Mouse (Mus musculus) C3H10T1/2 (cell line): ENCODE data around the gene Nek9. TPM values are rescaled to one million over a fixed set of nuclear protein-coding genes. Genes with fewer than 3 reads are reported as not detected.

ENCODE experiments used
- polyA plus RNA-seq, 2 experiments: library from polyadenylated mRNA; unstranded; fragments of >200 nt; fragmentation: generic; extraction: Trizol; gene quantifications; one replicate each; pipeline ENCODE4 v1.2.1; 2012; ENCODE audit warnings: missing spikeins in 2 of 2

Nek9 gene
- 10 to 100 TPM in 1 of 2 experiments, 1 to 10 TPM in 1; 3.6 to 43.4 TPM for polyA plus RNA-seq

DNA sequence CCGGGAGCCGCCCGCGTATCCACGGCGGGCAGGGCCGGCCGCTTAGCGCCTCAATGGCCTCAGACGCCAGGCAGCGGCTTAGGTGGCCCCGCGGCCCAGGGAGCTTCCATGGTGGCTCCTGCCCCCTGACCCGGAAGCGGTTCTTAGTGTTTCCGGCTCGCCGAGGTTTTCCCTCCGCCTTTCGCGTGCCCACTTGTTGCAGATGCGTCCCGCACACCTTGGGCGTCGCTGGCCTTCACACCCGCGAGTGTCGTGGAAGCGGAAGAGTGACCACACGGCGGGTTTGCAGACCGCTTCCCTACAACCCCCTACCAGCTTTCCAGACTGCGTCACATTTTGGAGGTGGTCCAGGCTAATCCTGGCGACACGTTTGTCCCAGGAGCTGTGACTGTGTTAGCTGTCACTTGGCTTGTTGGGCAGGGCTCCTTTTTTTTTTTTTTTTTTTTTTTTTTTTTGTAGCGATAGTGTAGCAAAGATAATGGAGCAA, at the start of gene Nek9:
TSS of gene Nek9 (minus strand) at position 120 of the 487 bp plus-strand sequence.

DNA sequence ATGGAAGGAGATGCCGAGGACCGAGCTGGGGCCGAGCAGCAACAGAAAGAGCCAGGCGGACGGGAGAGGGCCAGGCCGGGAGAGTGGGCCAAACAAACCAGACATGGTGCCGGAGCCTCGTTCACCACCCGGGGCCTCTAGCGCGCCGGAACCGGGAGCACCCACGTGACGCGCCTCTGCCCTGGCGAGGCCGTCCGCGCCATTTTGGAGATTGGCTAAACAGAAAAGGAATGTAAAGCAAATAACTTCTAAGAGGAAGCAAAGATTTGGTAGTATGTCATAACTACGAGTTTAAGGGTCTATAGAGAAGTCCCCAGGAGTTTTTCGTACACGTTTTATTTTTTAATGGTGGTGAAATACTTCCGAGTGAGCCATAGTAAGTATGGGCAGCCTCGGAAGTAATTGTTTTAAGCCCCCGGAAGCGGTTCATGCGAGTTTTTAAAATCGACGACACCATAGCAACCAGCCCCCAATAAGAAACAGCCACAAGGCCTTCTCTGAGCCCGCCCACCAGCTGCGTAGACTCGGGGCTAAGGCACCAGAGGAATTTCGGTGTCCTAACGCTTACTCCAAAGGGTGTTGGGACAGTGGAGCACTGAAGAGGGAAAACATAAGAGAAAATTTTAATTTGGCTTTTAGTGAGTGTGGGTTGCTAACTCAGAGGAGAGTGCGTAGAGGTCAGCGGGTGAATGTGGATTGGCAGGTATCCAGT, 35.6 kb upstream of the Nek9 start, which contains the start of gene Tmed10:
TSS of gene Tmed10 (minus strand) at position 287 of the 712 bp plus-strand sequence.

DNA sequence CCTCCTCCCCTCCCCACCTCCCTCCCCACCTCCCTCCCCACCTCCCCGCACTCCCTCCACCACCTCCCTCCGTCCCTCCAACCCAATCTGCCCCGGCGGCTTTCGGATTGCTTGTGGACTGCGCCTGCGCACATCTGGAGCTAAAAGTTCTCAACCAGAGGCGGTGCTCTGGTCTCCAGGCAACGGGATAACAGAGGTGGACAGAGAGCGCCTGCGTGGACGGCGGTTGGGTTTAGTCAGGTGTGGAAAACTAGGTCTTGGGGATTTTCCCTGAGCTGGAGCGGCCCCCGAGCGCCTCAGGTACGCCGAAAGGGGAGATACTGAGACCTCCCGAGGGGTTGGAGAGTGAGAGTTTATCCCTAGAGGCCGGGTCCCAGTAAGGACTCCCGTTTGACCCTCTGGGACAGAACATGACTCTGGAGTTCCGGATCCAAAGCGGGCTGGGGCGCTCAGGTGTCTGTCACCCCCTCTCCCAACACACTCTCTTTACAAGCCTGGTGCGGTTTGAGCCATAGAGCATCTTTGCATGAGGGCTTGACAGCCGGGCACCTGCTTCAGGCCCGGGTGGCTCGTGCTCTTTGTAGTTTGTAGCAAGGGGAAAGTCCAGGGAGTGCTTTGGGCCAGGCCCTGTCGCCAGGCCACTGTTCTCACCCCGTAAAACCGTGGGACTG, 50.5 kb downstream of the Nek9 start, which contains the start of gene Zc2hc1c:
TSS of gene Zc2hc1c (plus strand) at position 106 of the 671 bp plus-strand sequence.

DNA sequence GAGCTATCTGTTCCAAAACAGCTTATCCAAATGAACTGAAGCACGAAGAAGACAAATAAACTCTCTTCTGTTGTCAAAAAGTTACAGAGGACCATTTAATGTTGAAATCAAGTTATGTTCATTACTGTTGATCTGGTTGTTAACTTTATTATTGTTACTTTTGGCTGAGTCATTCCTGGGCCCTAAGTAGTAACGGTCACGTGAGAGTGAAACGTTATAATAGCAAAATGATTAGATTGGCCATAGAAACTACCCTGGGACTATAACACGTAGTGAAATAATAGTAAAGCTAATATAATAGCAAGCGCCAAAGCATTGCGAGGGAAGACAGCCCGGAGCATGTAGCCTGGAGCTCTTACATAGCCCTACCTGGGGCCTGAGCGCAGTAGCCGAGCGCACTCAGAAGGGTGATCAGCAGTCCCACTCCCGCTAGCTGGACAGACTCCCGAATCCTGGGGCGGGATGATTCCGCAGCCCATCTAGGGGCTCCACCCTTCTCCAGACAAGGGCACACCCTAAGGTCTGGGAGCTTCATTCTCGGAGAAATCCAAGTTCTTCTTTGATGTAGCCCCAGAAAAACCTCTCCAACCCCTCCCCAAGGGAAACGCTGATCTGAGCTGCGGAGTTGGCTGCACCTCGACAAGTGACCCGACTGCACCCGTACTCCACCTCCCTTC, 51.2 kb downstream of the Nek9 start, which contains the start of gene Acyp1:
TSS of gene Acyp1 (minus strand) at position 630 of the 677 bp plus-strand sequence.

DNA sequence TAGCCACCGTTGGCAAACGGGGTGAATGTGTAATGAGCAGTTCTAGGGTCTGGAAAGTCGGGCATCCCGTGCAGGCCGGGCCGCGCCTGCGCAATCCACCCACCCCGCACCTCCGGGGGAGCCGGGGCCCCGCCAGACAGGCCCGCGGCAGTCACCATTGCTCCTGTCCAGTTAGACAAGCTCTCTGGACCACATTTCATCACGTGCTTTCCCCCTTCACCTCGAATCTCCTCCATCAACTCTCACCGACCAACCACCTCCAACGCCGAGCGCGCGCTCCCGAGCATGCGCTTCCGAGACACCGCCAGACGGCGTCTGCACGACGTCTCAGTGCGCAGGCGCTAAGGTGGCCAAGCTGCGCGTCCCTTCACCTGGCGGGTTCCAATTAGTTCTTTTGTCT, 68.8 kb downstream of the Nek9 start, which contains the start of gene Mlh3:
TSS of gene Mlh3 (minus strand) at position 281 of the 400 bp plus-strand sequence.

Other genes with a start within 250 kb of the Nek9 start
- 1 to 10 TPM in 1 of 2 experiments, under 1 TPM in 1; 0.89 to 4.6 TPM for gene Prox2, start 228.6 kb downstream of the Nek9 start, polyA plus RNA-seq
- 10 to 100 TPM; 61.0 to 80.1 TPM for gene Dlst, start 228.5 kb downstream of the Nek9 start, polyA plus RNA-seq
- gene Rps6kl1, start 188.1 kb downstream of the Nek9 start, polyA plus RNA-seq = under 1 TPM; 0.34 to 0.35 TPM
- 1 to 10 TPM; 4.1 to 5.0 TPM for gene Pgf, start 161.6 kb downstream of the Nek9 start, polyA plus RNA-seq
- gene Eif2b2, start 119.9 kb downstream of the Nek9 start, polyA plus RNA-seq = 100 to 1,000 TPM; 127 to 237 TPM
- gene Mlh3, start 68.8 kb downstream of the Nek9 start, polyA plus RNA-seq = 1 to 10 TPM in 1 of 2 experiments, under 1 TPM in 1; 0.25 to 1.5 TPM
- 10 to 100 TPM in 1 of 2 experiments, 1 to 10 TPM in 1; 4.6 to 40.7 TPM for gene Acyp1, start 50.9 kb downstream of the Nek9 start, polyA plus RNA-seq
- gene Zc2hc1c, start 50.8 kb downstream of the Nek9 start, polyA plus RNA-seq = 1 to 10 TPM in 1 of 2 experiments, under 1 TPM in 1; 0.71 to 1.7 TPM
- gene Tmed10, start 35.5 kb upstream of the Nek9 start, polyA plus RNA-seq = 100 to 1,000 TPM in 1 of 2 experiments, 10 to 100 TPM in 1; 79.7 to 163 TPM
- 1 to 10 TPM in 1 of 2 experiments, under 1 TPM in 1; 0.07 to 2.9 TPM for gene Fos, start 134.5 kb upstream of the Nek9 start, polyA plus RNA-seq